Mouse (Mus musculus) kidney, postnatal 36 days (tissue): ENCODE data around the gene Blvrb.
A peak's percentile ranks its signal among the peaks of the same experiment; 100 is the strongest.
"Not testable (repeated sequence)": the region's sequence is repeated elsewhere in the genome, so short reads cannot be mapped to it uniquely, and the experiment has no call there.

Source experiments
- DNase-seq, 2 experiments: peaks; one replicate each; pipeline ENCODE4 v3.0.0; 2021 to 2022; ENCODE audit warnings: mixed read lengths in 2 of 2

The Blvrb gene

DNA sequence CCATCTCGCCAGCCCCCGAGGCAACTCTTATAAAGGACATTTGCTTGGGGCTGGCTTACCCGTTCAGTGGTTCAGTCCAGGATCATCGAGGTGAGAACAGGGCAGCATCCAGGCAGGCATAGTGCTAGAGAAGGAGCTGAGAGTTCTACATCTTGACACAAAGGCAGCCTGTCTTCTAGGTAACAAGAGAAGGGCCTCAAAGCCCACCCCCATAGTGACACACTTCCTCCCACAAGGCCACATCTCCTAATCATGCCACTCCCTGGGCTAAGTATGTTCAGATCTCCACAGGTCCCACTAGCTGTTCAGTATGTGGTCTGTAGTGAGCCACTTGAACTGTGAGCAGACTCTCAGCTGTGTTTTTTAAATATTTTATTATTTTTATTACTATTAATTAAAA, 36.1 kb downstream of the Blvrb start:
- DNase-seq: no peak

DNA sequence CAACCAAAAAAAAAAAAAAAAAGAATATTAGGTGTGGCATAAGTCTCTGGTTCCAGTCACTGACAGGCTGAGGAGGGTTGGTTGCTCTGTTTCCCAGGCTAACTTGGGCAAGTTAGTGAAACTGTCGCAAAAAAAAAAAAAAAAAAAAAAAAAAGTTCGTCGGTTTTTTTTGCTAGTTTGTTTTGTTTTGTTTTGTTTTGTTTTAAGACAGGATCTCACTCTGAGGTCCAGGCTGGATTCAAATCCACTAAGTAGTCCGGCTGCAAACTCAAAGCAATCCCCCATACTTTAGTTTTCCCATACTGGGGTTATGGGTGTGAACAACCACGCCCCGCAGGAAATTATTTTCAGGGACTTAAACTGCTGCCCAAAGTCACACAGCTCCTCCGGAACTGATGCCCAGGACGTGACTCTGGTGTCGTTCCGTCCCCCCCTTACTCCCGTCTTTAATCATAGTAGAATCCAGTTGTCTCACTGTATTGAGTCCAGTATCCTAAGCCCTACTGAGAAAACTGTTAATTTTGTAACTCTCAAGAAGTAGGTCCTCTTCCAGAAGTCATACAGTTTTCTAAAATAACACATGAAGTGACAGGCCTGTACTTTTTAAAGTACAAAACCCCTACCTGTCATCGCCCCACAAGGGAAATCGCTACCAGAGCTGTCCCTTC, 38.5 kb downstream of the Blvrb start:
- peak; percentile 54 to 66 for DNase-seq

DNA sequence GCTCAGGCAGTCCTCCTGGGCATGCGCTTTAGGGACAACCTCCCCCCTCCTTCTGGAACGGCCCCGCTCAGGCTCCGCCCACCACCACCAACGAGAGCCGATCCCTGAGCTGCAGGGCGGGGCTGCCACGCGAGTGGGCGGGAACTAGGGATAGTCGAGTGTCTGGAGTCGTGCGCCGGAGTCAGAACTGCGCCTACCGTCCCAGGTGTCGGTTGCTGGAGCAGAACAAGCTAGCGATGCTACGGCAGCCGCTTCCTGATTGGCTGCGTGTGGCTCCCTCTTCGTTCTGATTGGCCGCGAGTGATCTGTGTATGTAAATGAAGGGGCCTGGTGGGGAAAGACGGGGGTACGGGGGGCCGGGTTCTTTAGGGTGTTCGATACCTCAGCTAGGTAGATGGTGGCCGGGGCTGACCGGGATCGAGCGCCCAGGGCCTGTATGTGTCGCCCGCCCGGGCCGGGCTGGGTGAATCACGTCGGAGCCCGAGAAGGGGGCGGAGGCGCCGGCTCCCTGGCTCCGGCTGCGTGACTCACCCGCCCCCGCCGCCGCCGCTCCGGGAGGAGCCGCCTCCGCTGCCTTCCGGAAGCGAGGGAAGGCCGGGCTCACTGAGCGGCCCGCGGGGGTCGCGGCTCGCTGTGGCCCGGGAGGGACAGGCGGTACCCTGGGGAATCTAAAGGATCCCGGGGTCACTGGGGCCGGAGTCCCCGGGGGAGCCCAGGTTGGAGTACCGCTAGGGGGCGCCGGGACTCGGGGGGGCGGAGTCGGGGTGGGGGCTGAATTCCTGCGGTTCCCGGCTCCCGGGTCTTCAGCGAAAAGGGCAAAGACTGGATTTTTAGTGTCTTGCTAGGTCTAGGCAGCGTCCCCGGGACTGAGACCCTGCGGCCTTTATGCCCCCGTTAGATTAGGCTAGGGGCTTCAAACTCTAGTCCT, 39.3 kb downstream of the Blvrb start, which contains the start of gene Sertad1:
Sertad1 (plus strand) TSS at position 141 of the 928 bp plus-strand sequence.
- DNase-seq: peak; percentile 100

DNA sequence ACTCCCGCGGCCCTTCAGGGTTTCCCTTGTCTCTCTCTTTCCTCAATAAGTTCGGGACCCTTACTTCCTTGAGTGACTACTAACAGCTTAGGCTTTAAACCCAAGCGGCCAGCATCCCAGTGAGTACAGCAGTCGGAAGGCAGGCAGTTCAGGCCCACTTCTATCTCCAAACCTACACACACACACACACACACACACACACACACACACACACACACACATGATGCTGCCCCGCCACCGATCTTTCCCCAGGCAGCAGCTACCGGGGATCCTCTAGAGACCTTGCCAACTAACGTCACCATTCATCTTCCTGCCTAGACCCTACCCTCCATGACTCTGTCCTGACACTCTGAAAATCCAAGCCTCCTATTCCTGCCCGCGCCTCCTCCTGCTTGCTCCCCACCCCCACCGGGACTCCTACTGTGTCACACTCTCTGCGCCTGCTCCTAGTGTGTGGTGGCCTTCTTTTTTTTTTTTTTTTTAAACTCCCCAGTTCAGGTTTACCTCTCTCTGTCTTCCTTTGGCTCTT, 40.0 kb downstream of the Blvrb start:
- DNase-seq: peak; percentile 82 to 90

DNA sequence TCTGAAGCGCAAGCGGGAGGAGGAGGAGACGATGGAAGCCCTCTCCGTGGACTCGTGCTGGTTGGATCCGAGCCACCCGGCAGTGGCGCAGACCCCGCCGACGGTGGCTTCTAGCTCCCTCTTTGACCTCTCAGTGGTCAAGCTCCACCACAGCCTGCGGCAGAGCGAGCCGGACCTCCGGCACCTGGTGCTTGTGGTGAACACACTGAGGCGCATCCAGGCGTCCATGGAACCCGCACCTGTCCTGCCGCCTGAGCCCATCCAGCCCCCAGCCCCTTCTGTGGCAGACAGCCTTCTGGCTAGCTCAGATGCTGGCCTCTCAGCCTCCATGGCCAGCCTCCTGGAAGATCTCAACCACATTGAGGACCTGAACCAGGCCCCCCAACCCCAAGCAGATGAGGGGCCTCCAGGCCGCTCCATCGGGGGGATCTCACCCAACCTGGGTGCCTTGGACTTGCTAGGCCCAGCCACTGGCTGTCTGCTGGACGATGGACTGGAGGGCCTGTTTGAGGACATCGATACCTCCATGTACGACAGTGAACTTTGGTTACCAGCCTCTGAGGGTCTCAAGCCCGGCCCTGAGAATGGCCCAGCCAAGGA, 41.6 kb downstream of the Blvrb start:
- peak in 1 of 2 experiments; percentile 35 for DNase-seq

DNA sequence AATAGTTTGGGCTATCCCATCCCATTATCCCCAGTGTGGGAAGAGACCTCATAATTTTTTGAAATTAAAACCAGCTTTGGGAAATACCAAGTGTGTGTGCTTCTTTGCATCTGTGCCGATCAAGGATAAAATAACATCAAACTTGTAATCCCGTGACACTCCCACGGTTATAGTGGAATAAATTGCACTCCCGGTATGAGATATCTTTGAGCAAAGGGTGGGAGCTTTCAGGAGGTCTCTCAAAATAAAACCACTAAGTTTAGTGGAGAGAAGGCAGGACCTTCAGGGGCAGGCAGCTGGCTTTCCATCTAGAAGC, 42.4 kb downstream of the Blvrb start:
- DNase-seq: no peak

DNA sequence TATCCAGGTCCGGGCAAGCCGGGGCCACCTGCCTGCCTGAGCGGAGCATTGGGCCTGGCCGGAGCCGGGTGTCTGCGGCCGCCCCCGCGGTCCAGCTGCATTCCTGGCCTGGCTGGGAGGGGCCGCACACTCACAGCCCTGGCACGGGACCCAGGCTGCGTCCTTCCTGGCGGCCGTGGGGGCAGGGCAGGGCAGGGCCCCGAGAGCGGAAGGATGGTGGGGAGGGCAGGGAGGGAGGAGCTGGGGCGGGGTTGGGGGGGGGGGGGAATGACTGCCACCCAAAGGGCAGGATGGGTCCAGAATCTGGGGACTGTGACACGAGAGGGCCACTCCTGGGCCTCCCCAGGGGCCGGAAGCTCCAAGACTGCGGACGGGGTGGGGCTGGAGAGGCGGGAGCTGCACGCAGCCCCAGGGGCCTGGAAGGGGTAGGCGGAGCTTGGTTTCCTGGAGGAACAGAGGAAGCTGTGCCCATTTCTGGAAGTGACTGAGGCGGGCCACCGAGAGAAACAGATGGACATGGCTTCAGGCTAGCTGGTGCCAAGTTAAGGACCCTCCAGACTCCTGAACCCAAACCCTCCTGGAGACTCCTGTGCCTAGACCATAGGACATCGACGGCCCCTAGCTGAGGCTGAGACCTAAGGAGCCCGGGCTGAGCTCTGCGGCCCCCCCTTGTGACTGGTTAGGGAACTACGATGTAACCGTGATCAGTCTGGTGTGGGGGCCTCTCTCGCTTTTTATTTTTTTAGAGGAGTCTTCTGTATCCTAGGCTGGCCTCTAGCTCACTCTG, 43.0 kb downstream of the Blvrb start:
- peak; percentile 97 to 98 for DNase-seq

DNA sequence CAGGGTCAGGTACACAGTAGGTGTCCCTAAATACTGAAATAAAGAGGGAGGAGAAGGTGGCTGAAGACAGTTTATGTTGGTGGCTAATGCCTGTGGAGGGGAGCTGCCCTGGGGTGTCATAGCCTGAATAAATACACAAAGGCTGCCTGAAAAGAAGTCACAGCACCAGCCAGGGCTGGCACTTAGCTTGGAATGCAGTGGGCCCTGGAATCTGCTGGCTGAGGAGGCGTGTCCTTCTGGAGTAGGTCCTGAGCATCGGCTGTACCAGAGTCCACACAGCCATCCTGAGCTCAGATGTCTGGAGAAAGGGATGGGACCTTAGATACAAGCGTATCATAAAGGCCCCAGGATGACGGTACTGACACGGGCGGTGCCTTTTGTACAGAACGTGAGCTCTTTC, 44.1 kb downstream of the Blvrb start:
- DNase-seq: peak; percentile 47 to 48

DNA sequence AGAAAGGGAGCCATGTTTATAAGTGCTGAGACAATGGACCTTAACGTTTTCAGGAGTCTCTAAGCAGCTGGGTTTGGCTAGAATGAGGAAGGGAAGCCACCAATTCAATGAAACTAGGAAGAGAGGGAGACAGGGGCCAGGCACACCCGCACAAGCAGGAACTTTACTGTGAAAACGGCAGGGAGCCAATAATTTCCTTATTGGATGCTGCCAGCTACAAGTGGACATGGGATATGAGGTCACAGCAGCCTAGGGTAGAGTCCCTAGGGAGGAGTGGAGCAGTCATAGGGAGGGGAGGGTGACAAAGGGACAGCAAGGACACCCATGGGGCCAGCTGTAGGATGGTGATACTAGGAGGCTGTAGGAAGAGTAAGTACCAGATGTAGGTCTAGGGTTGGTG, 45.2 kb downstream of the Blvrb start:
- no peak for DNase-seq

DNA sequence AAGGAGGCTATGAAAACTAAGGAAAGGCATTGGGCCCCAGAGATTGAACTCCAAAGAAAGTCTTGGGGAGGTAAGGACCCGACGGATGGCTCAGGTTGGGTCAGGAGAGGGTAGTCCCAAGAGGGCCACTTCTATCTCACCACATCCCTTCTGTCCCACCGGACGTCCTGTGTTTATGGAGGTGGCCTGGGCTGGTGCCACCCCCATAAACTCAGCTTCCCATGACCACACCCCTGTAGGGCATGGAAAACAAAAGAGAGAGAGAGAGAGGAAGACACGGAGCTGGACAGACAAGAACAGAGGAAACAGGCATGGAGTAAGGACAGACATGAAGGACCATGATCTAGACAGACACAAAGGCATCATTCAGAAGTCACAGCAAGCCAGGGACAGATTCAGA, 45.7 kb downstream of the Blvrb start:
- DNase-seq: no peak

DNA sequence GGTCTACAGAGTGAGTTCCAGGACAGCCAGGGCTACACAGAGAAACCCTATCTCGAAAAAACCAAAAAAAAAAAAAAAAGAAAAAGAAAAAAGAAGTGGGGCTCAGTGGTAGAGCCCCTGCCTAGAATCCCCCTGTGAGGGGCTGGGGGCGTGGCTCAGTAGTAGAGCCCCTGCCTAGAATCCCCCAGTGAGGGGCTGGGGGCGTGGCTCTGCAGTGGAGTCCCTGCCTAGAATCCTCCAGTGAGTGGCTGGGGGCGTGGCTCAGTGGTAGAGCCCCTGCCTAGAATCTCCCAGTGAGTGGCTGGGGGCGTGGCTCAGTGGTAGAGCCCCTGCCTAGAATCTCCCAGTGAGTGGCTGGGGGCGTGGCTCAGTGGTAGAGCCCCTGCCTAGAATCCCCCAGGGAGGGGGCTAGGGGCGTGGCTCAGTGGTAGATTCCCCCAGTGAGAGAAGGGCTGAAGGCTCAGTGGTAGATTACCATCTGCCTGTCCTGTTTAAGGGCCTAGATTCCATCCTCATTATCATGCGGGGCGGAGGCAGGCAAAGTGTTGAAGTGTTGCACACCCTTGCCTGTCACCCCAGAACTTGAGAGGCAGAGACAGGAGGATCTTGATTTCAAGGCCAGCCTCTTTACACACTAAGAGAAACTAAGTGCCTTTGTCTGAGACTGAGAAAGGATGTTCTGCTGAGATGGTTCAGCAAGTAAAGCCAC, 47.0 kb downstream of the Blvrb start:
- not testable (repeated sequence) for DNase-seq

DNA sequence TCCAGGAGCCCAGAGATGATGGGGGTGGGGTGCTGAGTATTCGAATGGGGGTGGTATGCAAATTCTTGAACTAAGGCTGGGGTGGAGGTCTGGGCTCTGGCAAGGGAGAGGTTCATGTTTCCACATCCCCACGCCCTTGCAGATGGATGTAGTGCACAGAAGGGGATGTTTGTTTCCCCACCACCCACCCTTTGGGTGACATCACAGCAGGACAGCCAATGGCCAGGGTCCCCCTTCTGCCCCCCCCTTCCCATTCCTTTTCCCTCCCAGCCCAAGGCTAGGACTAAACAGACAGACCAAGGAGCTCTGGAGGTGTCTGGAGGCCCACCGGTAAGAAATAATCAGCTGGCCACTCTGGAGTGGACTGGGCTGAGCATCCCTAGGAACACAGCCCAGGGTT, 51.3 kb downstream of the Blvrb start, which contains the start of gene Prx:
Prx (plus strand) TSS at position 289 of the 400 bp plus-strand sequence.
- DNase-seq: no peak

DNA sequence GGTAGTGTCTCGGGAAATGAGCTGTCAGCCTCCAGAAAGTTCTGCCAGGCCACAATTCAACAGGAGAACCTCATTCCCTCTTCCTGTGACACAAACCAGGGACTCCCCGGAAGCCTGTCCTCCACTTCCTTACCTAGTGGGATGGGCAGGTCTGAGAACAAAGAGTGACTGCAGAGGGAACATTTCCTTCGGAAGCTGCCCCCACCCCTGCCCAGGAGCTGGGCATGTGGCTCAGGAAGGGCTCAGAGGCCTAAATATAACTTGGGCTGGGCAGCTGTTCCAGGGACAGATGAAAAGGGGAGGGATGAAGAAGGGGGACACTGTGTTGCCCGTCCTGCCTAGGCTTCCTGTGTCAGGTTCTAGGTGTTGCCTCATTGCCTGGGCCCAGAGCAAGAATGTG, 53.8 kb downstream of the Blvrb start:
- DNase-seq: peak; percentile 60 to 73

DNA sequence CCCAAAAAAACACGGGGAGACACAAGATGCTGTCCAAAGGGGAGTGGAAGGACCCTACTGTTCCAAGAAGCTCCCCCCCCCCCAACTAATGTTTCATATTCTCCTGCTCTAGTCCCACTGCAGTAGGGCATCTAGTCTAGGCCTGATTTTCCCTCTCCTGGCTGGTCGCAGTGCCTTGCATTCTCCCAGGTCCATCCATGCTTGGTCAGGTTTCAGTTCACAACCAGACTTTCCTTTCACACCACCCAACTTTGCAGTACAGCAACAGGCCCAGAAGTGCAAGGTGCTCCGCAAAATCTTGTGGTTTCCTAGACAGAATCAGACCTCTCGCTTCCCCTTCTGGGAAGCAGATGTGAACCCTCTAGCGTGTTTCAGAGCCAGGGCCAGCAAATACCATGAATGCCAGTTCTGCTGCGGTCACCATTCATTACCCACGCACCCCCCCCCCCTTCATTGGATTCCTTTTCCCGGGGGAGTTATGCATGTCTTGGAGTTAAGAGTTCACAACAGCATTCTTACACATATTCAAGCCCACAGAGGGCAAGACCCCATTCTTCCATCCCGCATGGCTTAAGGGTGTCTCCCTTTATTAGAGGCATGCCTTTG, 59.1 kb downstream of the Blvrb start:
- no peak for DNase-seq

DNA sequence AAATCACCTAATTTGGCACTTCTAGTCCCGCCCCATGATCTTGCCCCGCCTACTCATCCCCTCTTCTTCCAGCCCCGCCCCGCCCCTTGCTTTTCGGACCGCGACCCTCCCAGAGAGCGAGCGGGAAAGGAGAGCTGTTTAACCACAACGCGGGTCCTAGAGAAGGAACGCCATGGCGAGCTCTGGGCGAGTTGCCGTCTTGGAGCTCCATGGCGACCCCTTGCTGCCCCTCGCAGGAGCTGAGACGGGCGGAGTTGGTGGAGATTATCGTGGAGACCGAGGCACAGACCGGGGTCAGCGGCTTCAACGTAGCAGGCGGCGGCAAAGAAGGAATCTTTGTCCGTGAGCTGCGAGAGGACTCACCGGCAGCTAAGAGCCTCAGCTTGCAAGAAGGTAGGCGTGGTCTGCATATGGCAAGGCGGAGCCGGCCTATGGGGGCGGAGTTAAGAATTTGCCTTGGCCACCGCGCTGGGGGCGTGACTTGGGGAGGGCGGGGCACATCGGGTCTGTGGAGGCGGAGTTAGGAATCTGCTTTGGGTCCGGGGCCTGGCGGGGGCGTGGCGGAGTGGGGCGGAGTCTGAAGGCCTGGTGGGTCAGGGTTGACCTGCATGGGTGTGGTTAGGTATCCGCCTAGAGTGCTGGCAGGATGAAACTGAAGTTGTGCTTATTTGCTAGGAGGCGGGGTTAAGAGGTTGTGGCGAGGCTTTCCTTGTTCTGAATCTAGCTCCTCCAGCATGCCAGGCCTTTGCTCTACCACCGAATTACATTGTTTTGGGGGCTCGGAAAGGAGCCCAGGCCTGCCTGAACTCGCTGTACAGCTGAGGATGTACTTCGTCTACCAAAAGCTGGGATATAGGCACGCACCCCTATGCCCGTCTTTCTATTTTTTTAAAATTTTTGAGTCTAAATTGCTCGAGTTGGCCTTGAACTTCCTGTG, 60.2 kb downstream of the Blvrb start:
- DNase-seq: peak; percentile 99 to 100

DNA sequence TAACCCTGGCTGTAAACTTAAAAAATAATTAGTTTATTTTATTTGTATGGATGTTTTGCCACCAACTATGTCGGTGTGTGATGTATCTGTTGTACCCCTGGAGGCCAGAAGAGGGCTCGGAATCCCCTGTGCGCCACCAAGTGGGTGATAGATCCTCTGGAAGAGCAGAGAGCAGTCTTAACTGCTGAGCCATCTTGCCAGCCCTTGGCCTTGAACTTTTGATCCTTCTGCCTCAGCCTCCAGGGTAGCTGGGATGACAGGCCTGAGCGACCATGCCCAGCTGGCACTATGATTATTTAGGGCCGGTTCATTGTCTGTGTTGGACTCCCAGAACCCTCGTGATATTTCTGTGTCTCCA, 60.8 kb downstream of the Blvrb start:
- DNase-seq: peak; percentile 74 to 80

DNA sequence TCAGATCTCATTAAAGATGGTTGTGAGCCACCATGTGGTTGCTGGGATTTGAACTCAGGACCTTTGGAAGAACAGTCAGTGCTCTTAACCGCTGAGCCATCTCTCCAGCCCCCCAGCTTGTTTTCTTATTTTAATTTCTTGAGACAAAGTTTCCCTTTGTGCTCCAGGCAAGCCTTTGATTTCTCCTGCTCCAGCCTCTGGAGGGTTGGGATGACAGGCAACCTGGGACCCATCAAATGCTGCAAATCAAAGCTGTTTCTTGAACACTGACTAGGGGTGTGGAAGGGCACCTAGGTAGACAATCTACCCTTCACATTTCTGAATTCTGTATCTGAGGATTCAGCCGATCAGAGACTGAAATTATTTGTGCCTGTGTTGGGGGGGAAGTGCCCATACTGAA, 63.0 kb downstream of the Blvrb start:
- DNase-seq: no peak

DNA sequence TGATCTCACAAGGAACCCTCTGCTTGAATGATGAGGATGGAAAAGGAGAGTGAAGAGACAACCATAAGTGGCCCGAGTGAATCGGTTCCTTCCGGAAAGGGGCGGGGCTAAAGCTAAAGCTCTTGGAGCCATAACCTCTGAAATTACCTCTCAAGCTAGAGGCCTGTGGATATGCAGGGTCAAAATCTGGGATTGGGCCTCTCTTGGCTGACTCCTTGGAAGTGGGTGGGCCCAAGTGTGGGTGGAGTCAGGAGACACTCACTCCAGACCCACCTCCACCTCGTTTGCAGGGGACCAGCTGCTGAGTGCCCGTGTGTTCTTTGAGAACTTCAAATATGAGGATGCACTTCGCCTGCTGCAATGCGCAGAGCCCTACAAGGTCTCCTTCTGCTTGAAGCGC, 67.2 kb downstream of the Blvrb start:
- DNase-seq: no peak
